Mouse (Mus musculus): ENCODE results near the gene Zeb2. TPM values are rescaled to one million over a fixed set of nuclear protein-coding genes. Genes with fewer than 3 reads are reported as not detected.

Gene Zeb2
- polyA plus RNA-seq, 1 experiment from 2014 or later, result 11.2 TPM

- 33% methylated on average over 3 of the region's 3 CpGs for whole genome bisulfite sequencing (ENCODE audit: insufficient replicate concordance)
- no peak overlapping the region for H3K4me2 ChIP-seq
- peaks cover 19% of the 10 kb centered on the region for H3K4me1 ChIP-seq (replicated peaks)
- no peak for ATAC-seq (ENCODE audit: insufficient read depth)
- no peak overlapping the region for H3K27ac ChIP-seq (replicated peaks)
- H3K9me3 ChIP-seq (replicated peaks), result no peaks in the 10 kb centered on the region
- H3K4me3 ChIP-seq (replicated peaks), result no peak overlapping the region
- no peaks in the 10 kb centered on the region for H3K27me3 ChIP-seq
- no peak overlapping the region for H3K9ac ChIP-seq
- no peaks in the 10 kb centered on the region for H3K36me3 ChIP-seq (replicated peaks)
Measured at GRCm38 (mm10) chr2:44960561-44960960, 156.6 kb downstream of the Zeb2 start.

GRCm38 (mm10) chr2:44957329-44957797, 159.8 kb downstream of the Zeb2 start:
- WGBS (ENCODE audit: insufficient replicate concordance), result 56% methylated on average over 1 of the region's 1 CpGs
- no peak overlapping the region for H3K9ac ChIP-seq
- H3K27ac ChIP-seq (replicated peaks), result 0 out of 2 replicates have a peak overlapping the region, but pooled peaks have one; percentile 6
- H3K4me3 ChIP-seq (replicated peaks), result no peak overlapping the region
- H3K9me3 ChIP-seq (replicated peaks), result no peaks in the 10 kb centered on the region
- no peak overlapping the region for H3K4me2 ChIP-seq
- H3K27me3 ChIP-seq, result no peaks in the 10 kb centered on the region
- ATAC-seq (ENCODE audit: insufficient read depth), result no peak
- H3K4me1 ChIP-seq (replicated peaks), result peaks cover 39% of the 10 kb centered on the region
- H3K36me3 ChIP-seq (replicated peaks), result no peaks in the 10 kb centered on the region

- H3K27me3 ChIP-seq, result no peaks in the 10 kb centered on the region
- 44% methylated on average over 3 of the region's 3 CpGs for WGBS (ENCODE audit: insufficient replicate concordance)
- no peak overlapping the region for H3K9ac ChIP-seq
- ATAC-seq (ENCODE audit: insufficient read depth), result no peak
- H3K4me2 ChIP-seq, result no peak overlapping the region
- H3K36me3 ChIP-seq (replicated peaks), result no peaks in the 10 kb centered on the region
- no peak overlapping the region for H3K4me3 ChIP-seq (replicated peaks)
- peak overlapping the region; percentile 29; the same call in 1 of the 2 replicates for H3K27ac ChIP-seq (replicated peaks)
- H3K9me3 ChIP-seq (replicated peaks), result no peaks in the 10 kb centered on the region
- peaks cover 39% of the 10 kb centered on the region for H3K4me1 ChIP-seq (replicated peaks)
Measured at GRCm38 (mm10) chr2:44956232-44956631, 161.0 kb downstream of the Zeb2 start.

GRCm38 (mm10) chr2:44955506-44955905, 161.7 kb downstream of the Zeb2 start:
- peaks cover 39% of the 10 kb centered on the region for H3K4me1 ChIP-seq (replicated peaks)
- no peaks in the 10 kb centered on the region for H3K27me3 ChIP-seq
- H3K9me3 ChIP-seq (replicated peaks), result no peaks in the 10 kb centered on the region
- peak; percentile 64; the same call in 1 of the 2 replicates for ATAC-seq (ENCODE audit: insufficient read depth)
- 0 out of 2 replicates have a peak overlapping the region, but pooled peaks have one; percentile 29 for H3K27ac ChIP-seq (replicated peaks)
- no peak overlapping the region for H3K9ac ChIP-seq
- H3K4me3 ChIP-seq (replicated peaks), result no peak overlapping the region
- peak overlapping the region; percentile 11; the same call in 1 of the 2 replicates for H3K4me2 ChIP-seq
- WGBS (ENCODE audit: insufficient replicate concordance), result 26% methylated on average over 6 of the region's 6 CpGs
- no peaks in the 10 kb centered on the region for H3K36me3 ChIP-seq (replicated peaks)

GRCm38 (mm10) chr2:44954180-44954579, 163.0 kb downstream of the Zeb2 start:
- H3K36me3 ChIP-seq (replicated peaks), result no peaks in the 10 kb centered on the region
- no peak for ATAC-seq (ENCODE audit: insufficient read depth)
- H3K4me1 ChIP-seq (replicated peaks), result peaks cover 39% of the 10 kb centered on the region
- H3K27me3 ChIP-seq, result no peaks in the 10 kb centered on the region
- H3K4me3 ChIP-seq (replicated peaks), result no peak overlapping the region
- peak overlapping the region; percentile 3; the same call in 1 of the 2 replicates for H3K27ac ChIP-seq (replicated peaks)
- H3K9ac ChIP-seq, result no peak overlapping the region
- 63% methylated on average over 1 of the region's 1 CpGs for WGBS (ENCODE audit: insufficient replicate concordance)
- H3K4me2 ChIP-seq, result no peak overlapping the region
- no peaks in the 10 kb centered on the region for H3K9me3 ChIP-seq (replicated peaks)

GRCm38 (mm10) chr2:44952830-44953422, 164.3 kb downstream of the Zeb2 start:
- peaks cover 39% of the 10 kb centered on the region for H3K4me1 ChIP-seq (replicated peaks)
- no peaks in the 10 kb centered on the region for H3K27me3 ChIP-seq
- ATAC-seq (ENCODE audit: insufficient read depth), result peak; percentile 75
- WGBS (ENCODE audit: insufficient replicate concordance), result 17% methylated on average over 6 of the region's 6 CpGs
- H3K9me3 ChIP-seq (replicated peaks), result no peaks in the 10 kb centered on the region
- no peak overlapping the region for H3K9ac ChIP-seq
- H3K4me2 ChIP-seq, result peak overlapping the region; percentile 13
- H3K27ac ChIP-seq (replicated peaks), result peak overlapping the region; percentile 60
- no peaks in the 10 kb centered on the region for H3K36me3 ChIP-seq (replicated peaks)
- H3K4me3 ChIP-seq (replicated peaks), result no peak overlapping the region

GRCm38 (mm10) chr2:44951651-44952213, 165.5 kb downstream of the Zeb2 start:
- no peaks in the 10 kb centered on the region for H3K9me3 ChIP-seq (replicated peaks)
- 73% methylated on average over 4 of the region's 4 CpGs for WGBS (ENCODE audit: insufficient replicate concordance)
- no peak for ATAC-seq (ENCODE audit: insufficient read depth)
- no peak overlapping the region for H3K4me3 ChIP-seq (replicated peaks)
- no peak overlapping the region for H3K9ac ChIP-seq
- no peaks in the 10 kb centered on the region for H3K27me3 ChIP-seq
- no peaks in the 10 kb centered on the region for H3K36me3 ChIP-seq (replicated peaks)
- peaks cover 39% of the 10 kb centered on the region for H3K4me1 ChIP-seq (replicated peaks)
- H3K27ac ChIP-seq (replicated peaks), result no peak overlapping the region
- no peak overlapping the region for H3K4me2 ChIP-seq

GRCm38 (mm10) chr2:44944689-44945088, 172.5 kb downstream of the Zeb2 start:
- 89% methylated on average over 2 of the region's 2 CpGs for WGBS (ENCODE audit: insufficient replicate concordance)
- H3K36me3 ChIP-seq (replicated peaks), result no peaks in the 10 kb centered on the region
- H3K9ac ChIP-seq, result no peak overlapping the region
- H3K4me1 ChIP-seq (replicated peaks), result no peaks in the 10 kb centered on the region
- no peaks in the 10 kb centered on the region for H3K9me3 ChIP-seq (replicated peaks)
- H3K27me3 ChIP-seq, result no peaks in the 10 kb centered on the region
- H3K27ac ChIP-seq (replicated peaks), result no peak overlapping the region
- H3K4me2 ChIP-seq, result no peak overlapping the region
- no peak for ATAC-seq (ENCODE audit: insufficient read depth)
- no peak overlapping the region for H3K4me3 ChIP-seq (replicated peaks)

Small RNA genes within 50 kb of the gene (microRNA-seq; reads per million reads assigned to microRNA genes)
- gene Mir5129, result 1.5 reads per million

Other genes starting within 250 kb of the Zeb2 start
- 3.7 and 4.0 TPM in 2 replicates for gene Gtdc1, start 189.7 kb downstream of the Zeb2 start, polyA plus RNA-seq (2015; fragmentation: Nextera tagmentation; extraction: Ambion mirVana)